Mouse (Mus musculus) 3134 (cell line): Measurements from ENCODE around the gene Klri2.
"Not testable (repeated sequence)": the region's sequence is repeated elsewhere in the genome, so short reads cannot be mapped to it uniquely, and the experiment has no call there.

ENCODE experiments used
- DNase-seq: peaks from one replicate; pipeline ENCODE4 v3.0.0-alpha.2; 2011; ENCODE audit warnings: low spot score; ENCODE audit not compliant: insufficient read length; ENCODE audit errors: extremely low read depth

The Klri2 gene

GRCm38 (mm10) chr6:129740069-129740721 is at the start of gene Klri2:
Gene Klri2, minus strand, starts transcription at chr6:129740484.
- no peak for DNase-seq

DNA sequence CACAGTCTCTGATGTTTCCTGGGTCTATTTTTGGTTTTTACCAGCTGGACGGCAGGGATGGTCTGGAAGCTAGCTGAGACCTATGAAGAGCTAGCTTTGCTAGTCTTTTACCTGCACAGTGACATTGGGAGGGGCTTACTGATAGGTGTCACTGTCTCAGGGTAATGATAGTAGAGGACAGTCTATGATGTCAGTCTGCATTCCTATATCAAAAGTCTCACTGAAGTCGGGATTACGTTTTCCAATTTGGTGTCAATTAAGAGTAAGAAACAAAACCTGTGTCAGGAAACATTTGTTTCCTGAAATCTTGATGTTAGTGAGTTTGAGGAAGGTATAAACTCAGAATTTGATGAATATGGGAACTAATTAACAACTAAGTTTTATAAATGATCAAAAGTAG is 43.9 kb upstream of the Klri2 start, which contains the start of gene Gm156:
Gene Gm156, minus strand, starts transcription at position 101 of the 400 bp plus-strand sequence.
- not testable (repeated sequence) for DNase-seq

GRCm38 (mm10) chr6:129747654-129748032 is 7.4 kb upstream of the Klri2 start:
- no peak for DNase-seq

- DNase-seq: no peak
These were observed 6.9 kb upstream of the Klri2 start for GRCm38 (mm10) chr6:129747016-129747653.

DNA sequence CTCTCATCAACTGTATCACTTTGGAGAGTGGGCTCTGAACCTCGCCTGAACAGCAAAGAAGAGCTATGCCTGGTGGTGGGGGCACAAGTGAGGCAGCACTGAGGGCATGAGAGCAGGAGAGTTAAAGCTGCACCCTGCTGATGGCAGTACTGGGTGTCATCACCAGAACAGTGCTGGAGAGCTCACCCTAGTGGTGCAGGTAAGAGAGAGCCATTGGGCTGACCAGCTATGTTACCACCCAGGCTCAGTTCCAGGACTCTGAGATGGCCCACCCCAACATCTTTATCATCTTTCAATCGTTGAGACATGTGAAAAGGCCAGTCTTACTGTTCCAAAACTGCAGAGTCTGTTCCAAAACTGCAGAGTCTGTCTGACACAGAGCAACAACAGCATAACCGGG is 5.9 kb upstream of the Klri2 start:
- no peak for DNase-seq

GRCm38 (mm10) chr6:129736414-129736813 is 3.9 kb downstream of the Klri2 start:
- no peak for DNase-seq

DNA sequence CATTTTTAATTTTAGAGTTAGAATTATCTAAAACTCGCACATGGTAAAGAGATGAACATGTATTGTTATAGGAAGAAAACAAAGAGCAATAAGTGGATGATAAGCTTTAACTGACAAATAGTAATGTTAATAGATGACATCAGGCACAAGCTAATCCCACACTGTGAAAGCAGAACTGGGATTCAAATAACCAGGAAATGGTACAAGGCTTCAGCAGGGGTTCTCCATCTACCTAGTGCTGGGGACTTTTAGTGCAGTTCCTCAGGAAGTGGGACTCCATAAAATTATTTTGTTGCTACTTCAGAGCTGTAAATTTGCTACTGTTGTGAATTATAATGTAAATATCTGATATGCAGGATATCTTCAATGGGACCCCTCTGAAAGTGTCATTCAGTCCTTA is 13.0 kb downstream of the Klri2 start:
- DNase-seq: no peak

DNA sequence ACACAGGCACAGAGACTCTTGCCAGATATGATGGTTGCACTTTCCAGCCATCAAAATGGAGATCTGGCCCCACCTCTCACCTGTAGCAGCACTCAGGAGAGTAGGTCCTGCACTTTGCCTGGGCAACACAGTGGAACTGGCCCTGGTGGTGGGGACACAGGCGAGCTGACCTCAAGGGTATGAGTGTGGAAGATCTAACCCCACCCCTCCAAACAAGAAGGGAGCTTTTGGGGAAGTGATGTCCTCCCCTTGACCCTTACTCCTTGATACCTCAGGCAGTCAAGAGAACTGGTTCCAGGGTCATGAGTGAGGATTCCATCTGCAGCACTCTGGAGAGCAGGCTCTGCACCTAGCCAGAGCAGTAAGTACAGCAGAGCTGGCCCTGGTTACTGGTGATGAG is 18.9 kb downstream of the Klri2 start:
- no peak for DNase-seq

DNA sequence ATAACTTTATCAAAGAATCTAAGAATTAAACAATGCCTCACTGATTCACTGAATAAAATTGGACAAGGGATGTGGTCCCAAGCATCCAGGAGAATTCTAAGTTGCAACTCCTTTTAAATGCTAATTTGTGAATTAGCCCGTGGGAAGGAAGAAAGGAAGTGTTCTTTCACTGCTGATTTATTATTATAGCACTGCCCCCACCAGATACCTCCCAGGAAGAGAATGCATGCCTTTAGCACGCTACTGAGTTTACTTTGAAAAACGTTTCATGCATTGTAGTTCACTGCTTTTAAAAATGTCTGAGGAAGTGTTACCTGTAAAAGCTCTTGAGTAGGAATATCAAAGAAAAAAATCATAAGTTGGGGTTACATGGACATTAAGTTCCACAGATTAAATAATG is 19.8 kb downstream of the Klri2 start:
- no peak for DNase-seq

DNA sequence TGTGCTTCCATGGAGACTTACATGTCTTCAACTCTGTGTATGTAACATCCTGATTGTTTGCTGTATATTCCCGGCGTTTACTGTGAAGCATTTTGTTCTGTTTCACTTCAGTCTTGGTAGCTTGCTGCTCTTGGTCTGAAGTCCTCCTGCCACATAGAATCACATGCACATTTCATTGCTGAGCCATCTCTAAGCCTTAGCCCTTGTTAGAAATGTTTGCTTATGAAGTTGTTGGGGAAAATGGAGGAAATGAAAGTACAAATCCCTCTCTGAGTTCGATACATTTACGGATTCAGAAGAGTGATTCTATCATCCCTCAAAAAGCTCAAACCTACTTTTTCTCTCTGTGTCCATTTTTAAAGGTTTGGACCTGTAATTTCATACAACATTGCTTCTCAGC is 23.3 kb downstream of the Klri2 start, which contains the start of gene Klri1:
Gene Klri1, minus strand, starts transcription at position 101 of the 400 bp plus-strand sequence.
- no peak for DNase-seq

GRCm38 (mm10) chr6:129713566-129713965 is 26.7 kb downstream of the Klri2 start:
- DNase-seq: no peak

- not testable (repeated sequence) for DNase-seq
These were observed 48.8 kb downstream of the Klri2 start for GRCm38 (mm10) chr6:129691436-129691835.

DNA sequence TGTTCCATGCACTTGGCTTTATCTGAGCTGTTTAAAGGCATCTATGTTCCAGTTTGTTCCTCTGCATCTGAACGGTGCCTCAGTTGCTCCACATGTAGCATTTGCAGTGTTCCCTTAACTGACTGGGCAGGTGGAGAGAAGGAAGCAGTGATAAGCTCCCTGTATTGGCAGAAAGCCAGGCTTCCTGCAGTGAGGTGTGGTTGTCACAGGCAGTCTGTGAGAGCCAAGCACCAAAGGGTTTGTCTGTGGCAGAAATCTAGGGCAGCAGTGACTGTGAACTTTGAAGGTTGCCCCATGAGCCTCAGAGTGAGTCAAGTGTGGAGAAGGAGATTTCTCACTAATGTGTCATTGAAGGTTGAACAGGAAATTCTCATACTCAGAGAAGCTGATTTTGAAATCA is 59.9 kb downstream of the Klri2 start:
- no peak for DNase-seq
